ENCODE assay signal across 7 mouse cellular contexts in genomic region chr9:62243991-62244611, GRCm38 (mm10). TPM values are rescaled to one million over a fixed set of nuclear protein-coding genes. Genes with fewer than 3 reads are reported as not detected.
DNase-seq lines count a peak whose midpoint lies in the region; ATAC-seq lines count a peak whose summit lies in the region.

No protein-coding gene starts in this region.

- no peaks in the 10 kb centered on the region for H3K9me3 ChIP-seq in hindbrain, embryonic 14.5 days (ENCODE audit: control insufficient read depth, low read length)

- DNase-seq in ZHBTc4 (ENCODE audit: low read depth, low spot score), result peak; percentile 86
- DNase-seq in cerebellum, adult 8-10 months, result peak; percentile 85
- DNase-seq in frontal cortex, postnatal 25 days (ENCODE audit: low spot score in 2 of 2), result peak; percentile 67 to 74
- DNase-seq in hindbrain, embryonic 14.5 days (ENCODE audit: low spot score), result peak; percentile 94
- peak; percentile 79 to 83 for DNase-seq in left cerebral cortex, postnatal 10 days (ENCODE audit: extremely low spot score in 1 of 2, low spot score in 2 of 2)
- peak; percentile 39 to 43 for DNase-seq in right cerebral cortex, postnatal 36 days (ENCODE audit: low spot score in 2 of 2)

- peak overlapping the region; percentile 40; the same call in 1 of the 2 replicates for H3K27ac ChIP-seq in hindbrain, embryonic 14.5 days

- 0 out of 2 replicates have a peak, but pooled peaks cover 12% of the 10 kb centered on the region for H3K4me1 ChIP-seq in hindbrain, embryonic 14.5 days (replicated peaks; ENCODE audit: control insufficient read depth, insufficient read depth, low read length)

- H3K9ac ChIP-seq in hindbrain, embryonic 14.5 days, result peak overlapping the region; percentile 3; the same call in 1 of the 2 replicates

- 20% methylated on average over 19 of the region's 19 CpGs for WGBS in hindbrain, embryonic 14.5 days

- peak overlapping the region; percentile 32 for H3K4me2 ChIP-seq in hindbrain, embryonic 14.5 days (replicated peaks)

- intact Hi-C loops in left cerebral cortex, postnatal 10 days (cut with DNase I), result loop anchor here (1.0 to 5.0 kb wide), 5 partner anchors 107 to 296 kb away; partner anchors contain the start of gene Glce

- no peak overlapping the region for H3K4me3 ChIP-seq in hindbrain, embryonic 14.5 days (replicated peaks; ENCODE audit: low read length)

- H3K27me3 ChIP-seq in hindbrain, embryonic 14.5 days (ENCODE audit: control insufficient read depth, insufficient read depth, low read length), result no peaks in the 10 kb centered on the region

- H3K36me3 ChIP-seq in hindbrain, embryonic 14.5 days (replicated peaks; ENCODE audit: control insufficient read depth, insufficient read depth), result no peaks in the 10 kb centered on the region

- ATAC-seq in hindbrain, embryonic 14.5 days (ENCODE audit: low FRiP score), result peak; percentile 60; the same call in 1 of the 2 replicates
- peak; percentile 76 for ATAC-seq in megakaryocyte progenitor cell, adult 5-6 weeks (replicated peaks; ENCODE audit: poor library complexity)

RNA-seq across cellular contexts. Expression of gene Spesp1, which starts 37.9 kb away (rescaled TPM):
- polyA plus RNA-seq in hindbrain, embryonic 14.5 days (2014; fragmentation: Nextera tagmentation; extraction: Ambion mirVana), result not detected in 2 replicates
- not detected for total RNA-seq in left cerebral cortex, postnatal 10 days (2021)
- not detected in 2 replicates for total RNA-seq in megakaryocyte progenitor cell, adult 5-6 weeks (2015)
- total RNA-seq in megakaryocyte progenitor cell, adult 5-6 weeks (2017), result not detected in 2 replicates

Comparison
In these comparisons a context has a peak if more than half of its experiments do, and no peak if none do; other contexts are left out.
1. DNase-seq: peak in every context shown above with its lines; median percentile 94 in hindbrain, embryonic 14.5 days; 86 in ZHBTc4; 85 in cerebellum, adult 8-10 months; 81 in left cerebral cortex, postnatal 10 days; 70 in frontal cortex, postnatal 25 days; 41 in right cerebral cortex, postnatal 36 days.